Mouse (Mus musculus) neural tube, embryonic 13.5 days (tissue): ENCODE data around the gene Atg13. TPM values are rescaled to one million over a fixed set of nuclear protein-coding genes. Genes with fewer than 3 reads are reported as not detected.

ENCODE experiments used
- ATAC-seq: fragments of 200-750 bp; cut with Nextera tagmentation; 2 replicates; pipeline ENCODE4 v1.8.0; 2017; ENCODE audit warnings: low read depth, mild to moderate bottlenecking, moderate TSS enrichment, moderate library complexity
- H3K27ac ChIP-seq: fragments of 300-500 bp; sonication (generic); replicated peaks from 2 replicates; pipeline ENCODE4 v1.5.1; 2015; ENCODE audit warnings: moderate library complexity, mild to moderate bottlenecking, inconsistent platforms
- H3K27me3 ChIP-seq: fragments of 300-500 bp; sonication (generic); 2 replicates; pipeline ENCODE4 v1.6.1; 2015; ENCODE audit warnings: mild to moderate bottlenecking, inconsistent platforms
- H3K36me3 ChIP-seq: fragments of 300-500 bp; sonication (generic); 2 replicates; pipeline ENCODE4 v1.6.1; 2015; ENCODE audit warnings: mild to moderate bottlenecking, inconsistent platforms
- H3K4me1 ChIP-seq: fragments of 300-500 bp; sonication (generic); replicated peaks from 2 replicates; pipeline ENCODE4 v1.6.1; 2015; ENCODE audit warnings: inconsistent platforms
- H3K4me2 ChIP-seq: fragments of 300-500 bp; sonication (generic); 2 replicates; pipeline ENCODE4 v1.6.1; 2015; ENCODE audit warnings: inconsistent platforms, mild to moderate bottlenecking, moderate library complexity
- H3K4me3 ChIP-seq: fragments of 300-500 bp; sonication (generic); 2 replicates; pipeline ENCODE4 v1.5.1; 2015; ENCODE audit warnings: mild to moderate bottlenecking, inconsistent platforms
- H3K9ac ChIP-seq: fragments of 300-500 bp; sonication (generic); 2 replicates; pipeline ENCODE4 v1.6.1; 2015; ENCODE audit warnings: moderate library complexity, mild to moderate bottlenecking, inconsistent platforms
- H3K9me3 ChIP-seq: fragments of 300-500 bp; sonication (generic); 2 replicates; pipeline ENCODE4 v1.6.1; 2016; ENCODE audit warnings: inconsistent platforms
- WGBS: fragments of 180-500 bp; shearing (Covaris S2); methylation state at CpG from one replicate; pipeline ENCODE4 v1.1.7; 2015; 5-methylcytosine and 5-hydroxymethylcytosine counted together
- polyA plus RNA-seq: library from polyadenylated mRNA; unstranded; fragments of >200 nt; fragmentation: Nextera tagmentation; extraction: Ambion mirVana; gene quantifications from 2 replicates; pipeline ENCODE4 v1.2.1, GENCODE M21; 2015

The Atg13 gene
- polyA plus RNA-seq, 1 experiment from 2014 or later = 36.2 TPM

DNA sequence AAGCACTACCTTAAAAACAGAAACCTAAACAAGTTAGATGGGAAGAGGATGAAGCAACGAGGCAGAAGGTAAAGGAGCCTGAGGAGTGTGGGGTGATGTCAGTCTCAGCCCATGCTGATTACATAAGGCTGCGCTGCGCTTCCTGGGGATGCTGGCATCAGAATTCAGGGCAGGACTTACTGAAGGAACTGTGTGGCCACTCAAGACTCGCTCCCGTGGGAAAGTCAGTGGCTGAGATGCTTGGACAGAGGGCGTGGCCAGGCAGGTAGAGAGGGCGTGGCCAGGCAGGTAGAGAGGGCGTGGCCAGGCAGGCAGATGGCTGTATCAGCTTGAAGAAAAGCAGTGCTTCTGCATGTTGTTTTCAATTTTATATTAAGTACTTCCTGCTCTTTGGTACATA is 26.5 kb downstream of the Atg13 start:
- H3K9me3 ChIP-seq = no peaks in the 10 kb centered on the region
- no peak overlapping the region for H3K4me2 ChIP-seq
- H3K4me3 ChIP-seq = no peak overlapping the region
- no peaks in the 10 kb centered on the region for H3K4me1 ChIP-seq
- no peak overlapping the region for H3K27ac ChIP-seq
- 79% methylated on average over 8 of the region's 8 CpGs for WGBS
- H3K9ac ChIP-seq = no peak overlapping the region
- peaks cover 88% of the 10 kb centered on the region for H3K36me3 ChIP-seq
- no peak for ATAC-seq
- no peaks in the 10 kb centered on the region for H3K27me3 ChIP-seq

- 67% methylated on average over 4 of the region's 4 CpGs for WGBS
- Histone ChIP-seq H3K4me1 (no peaks in the 10 kb centered on the region), H3K9me3 (no peaks in the 10 kb centered on the region), H3K4me2 (no peak overlapping the region), H3K27me3 (no peaks in the 10 kb centered on the region), H3K9ac (no peak overlapping the region), H3K36me3 (peaks cover 89% of the 10 kb centered on the region), H3K27ac (no peak overlapping the region), H3K4me3 (no peak overlapping the region)
- ATAC-seq = no peak
Measured at GRCm38 (mm10) chr2:91682850-91683249, 27.5 kb downstream of the Atg13 start.

DNA sequence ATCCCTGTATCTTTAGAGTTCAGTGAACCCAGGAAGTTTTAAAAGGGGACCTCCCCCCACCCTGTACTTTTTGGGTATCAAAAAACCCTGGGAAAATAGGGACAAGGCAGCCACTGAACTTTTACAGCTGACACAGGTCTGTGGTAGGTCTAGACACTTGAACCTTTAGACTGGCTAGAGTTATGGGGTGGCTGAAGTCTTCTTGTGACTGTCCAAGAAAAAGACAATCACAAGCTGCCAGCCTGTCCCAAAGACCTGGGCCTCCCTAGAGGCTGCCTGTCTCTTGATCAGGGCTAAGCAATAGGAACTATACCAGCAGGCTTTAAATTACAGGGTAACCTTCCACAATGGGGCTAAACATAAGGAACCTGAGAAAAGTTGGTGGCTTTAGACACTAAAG is 33.4 kb downstream of the Atg13 start:
- no peaks in the 10 kb centered on the region for H3K9me3 ChIP-seq
- H3K4me2 ChIP-seq = no peak overlapping the region
- H3K36me3 ChIP-seq = peaks cover 98% of the 10 kb centered on the region
- no peaks in the 10 kb centered on the region for H3K4me1 ChIP-seq
- no peak overlapping the region for H3K27ac ChIP-seq
- no peak for ATAC-seq
- H3K27me3 ChIP-seq = no peaks in the 10 kb centered on the region
- no peak overlapping the region for H3K4me3 ChIP-seq
- H3K9ac ChIP-seq = no peak overlapping the region

GRCm38 (mm10) chr2:91676420-91676819 is 34.0 kb downstream of the Atg13 start:
- 80% methylated on average over 2 of the region's 2 CpGs for WGBS
- Histone ChIP-seq H3K4me1 (no peaks in the 10 kb centered on the region), H3K27ac (no peak overlapping the region), H3K27me3 (no peaks in the 10 kb centered on the region), H3K4me3 (no peak overlapping the region), H3K9me3 (no peaks in the 10 kb centered on the region), H3K4me2 (no peak overlapping the region), H3K36me3 (peaks cover 98% of the 10 kb centered on the region), H3K9ac (no peak overlapping the region)
- ATAC-seq = no peak

- 91% methylated on average over 5 of the region's 5 CpGs for WGBS
- no peak overlapping the region for H3K27ac ChIP-seq
- peaks cover 99% of the 10 kb centered on the region for H3K36me3 ChIP-seq
- no peak overlapping the region for H3K9ac ChIP-seq
- H3K4me3 ChIP-seq = no peak overlapping the region
- H3K4me1 ChIP-seq = no peaks in the 10 kb centered on the region
- no peak; the same call in 1 of the 2 replicates for ATAC-seq
- H3K9me3 ChIP-seq = no peaks in the 10 kb centered on the region
- no peaks in the 10 kb centered on the region for H3K27me3 ChIP-seq
- H3K4me2 ChIP-seq = no peak overlapping the region
Measured at GRCm38 (mm10) chr2:91674895-91675294, 35.5 kb downstream of the Atg13 start.

GRCm38 (mm10) chr2:91673587-91673986 is 36.8 kb downstream of the Atg13 start:
- H3K27ac ChIP-seq = no peak overlapping the region
- peaks cover 99% of the 10 kb centered on the region for H3K36me3 ChIP-seq
- H3K4me3 ChIP-seq = no peak overlapping the region
- no peaks in the 10 kb centered on the region for H3K27me3 ChIP-seq
- no peaks in the 10 kb centered on the region for H3K4me1 ChIP-seq
- H3K9me3 ChIP-seq = no peaks in the 10 kb centered on the region
- WGBS = 76% methylated on average over 2 of the region's 2 CpGs
- no peak overlapping the region for H3K4me2 ChIP-seq
- H3K9ac ChIP-seq = no peak overlapping the region
- no peak for ATAC-seq

DNA sequence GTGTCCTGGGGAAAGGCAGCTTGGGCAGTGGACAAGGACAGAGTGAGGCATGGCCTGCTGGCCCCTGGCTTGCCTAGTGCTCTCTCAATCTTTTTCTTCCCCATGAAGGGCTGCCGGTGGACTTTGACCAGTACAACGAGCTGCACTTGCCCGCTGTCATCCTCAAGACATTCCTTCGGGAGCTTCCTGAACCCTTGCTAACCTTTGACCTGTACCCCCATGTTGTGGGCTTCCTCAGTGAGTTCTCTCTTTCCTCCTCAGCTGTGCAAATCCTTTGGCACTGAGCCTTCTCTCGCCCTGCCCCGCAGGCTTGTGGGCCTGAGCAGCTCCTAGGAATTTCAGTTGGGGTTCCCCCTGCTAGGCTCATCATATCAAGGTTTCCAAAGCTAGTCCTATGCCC is 40.3 kb downstream of the Atg13 start:
- H3K9me3 ChIP-seq = no peaks in the 10 kb centered on the region
- no peak overlapping the region for H3K4me3 ChIP-seq
- H3K4me1 ChIP-seq = no peaks in the 10 kb centered on the region
- peaks cover 96% of the 10 kb centered on the region for H3K36me3 ChIP-seq
- no peaks in the 10 kb centered on the region for H3K27me3 ChIP-seq
- H3K9ac ChIP-seq = no peak overlapping the region
- H3K4me2 ChIP-seq = no peak overlapping the region
- no peak for ATAC-seq
- 96% methylated on average over 6 of the region's 6 CpGs for WGBS
- H3K27ac ChIP-seq = no peak overlapping the region

GRCm38 (mm10) chr2:91669326-91669725 is 41.0 kb downstream of the Atg13 start:
- Histone ChIP-seq H3K4me3 (no peak overlapping the region), H3K4me2 (no peak overlapping the region), H3K9ac (no peak overlapping the region), H3K9me3 (no peaks in the 10 kb centered on the region), H3K27me3 (no peaks in the 10 kb centered on the region), H3K36me3 (peaks cover 96% of the 10 kb centered on the region), H3K27ac (no peak overlapping the region), H3K4me1 (no peaks in the 10 kb centered on the region)
- 92% methylated on average over 8 of the region's 8 CpGs for WGBS
- no peak for ATAC-seq

GRCm38 (mm10) chr2:91667747-91668146 is 42.6 kb downstream of the Atg13 start:
- peaks cover 97% of the 10 kb centered on the region for H3K36me3 ChIP-seq
- no peaks in the 10 kb centered on the region for H3K4me1 ChIP-seq
- H3K4me3 ChIP-seq = no peak overlapping the region
- H3K27ac ChIP-seq = no peak overlapping the region
- ATAC-seq = no peak
- H3K4me2 ChIP-seq = no peak overlapping the region
- H3K9ac ChIP-seq = no peak overlapping the region
- H3K27me3 ChIP-seq = no peaks in the 10 kb centered on the region
- no peaks in the 10 kb centered on the region for H3K9me3 ChIP-seq
- WGBS = 86% methylated on average over 2 of the region's 2 CpGs

DNA sequence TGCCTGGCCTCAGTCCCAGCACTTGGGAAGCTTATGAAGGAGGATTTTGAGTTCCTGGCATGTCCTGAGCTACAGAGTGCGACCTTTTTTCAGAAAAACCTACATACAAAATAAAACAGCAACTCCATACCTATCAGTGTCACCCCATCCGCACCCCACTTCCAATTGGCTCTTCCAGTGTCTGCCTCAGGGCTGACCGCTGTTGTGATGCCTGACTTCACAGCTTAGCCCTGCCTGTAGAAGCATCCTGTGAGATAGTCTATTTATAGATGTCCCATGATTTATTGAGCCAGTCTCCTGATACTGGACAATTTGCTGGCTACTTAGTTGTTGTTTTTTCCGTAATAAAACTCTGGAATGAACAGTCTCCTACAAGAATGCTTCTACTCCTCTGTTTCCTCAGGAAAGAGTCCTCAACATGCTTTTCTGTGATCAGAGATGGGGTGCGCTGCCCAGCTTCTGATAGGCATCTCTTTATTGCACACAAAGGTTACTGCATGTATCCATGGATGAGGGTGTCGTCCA is 43.9 kb downstream of the Atg13 start:
- Histone ChIP-seq H3K4me2 (no peak overlapping the region), H3K27ac (no peak overlapping the region), H3K9ac (no peak overlapping the region), H3K9me3 (no peaks in the 10 kb centered on the region), H3K27me3 (no peaks in the 10 kb centered on the region), H3K36me3 (peaks cover 94% of the 10 kb centered on the region), H3K4me3 (no peak overlapping the region), H3K4me1 (no peaks in the 10 kb centered on the region)
- ATAC-seq = no peak
- WGBS = 96% methylated on average over 6 of the region's 6 CpGs

GRCm38 (mm10) chr2:91664780-91665179 is 45.6 kb downstream of the Atg13 start:
- ATAC-seq = no peak
- no peaks in the 10 kb centered on the region for H3K4me1 ChIP-seq
- no peak overlapping the region for H3K27ac ChIP-seq
- no peaks in the 10 kb centered on the region for H3K9me3 ChIP-seq
- H3K27me3 ChIP-seq = no peaks in the 10 kb centered on the region
- H3K36me3 ChIP-seq = peaks cover 90% of the 10 kb centered on the region
- H3K4me2 ChIP-seq = no peak overlapping the region
- H3K4me3 ChIP-seq = no peak overlapping the region
- H3K9ac ChIP-seq = no peak overlapping the region

GRCm38 (mm10) chr2:91660981-91661380 is 49.4 kb downstream of the Atg13 start:
- H3K27ac ChIP-seq = no peak overlapping the region
- H3K27me3 ChIP-seq = no peaks in the 10 kb centered on the region
- no peak overlapping the region for H3K4me3 ChIP-seq
- H3K4me2 ChIP-seq = no peak overlapping the region
- WGBS = 92% methylated on average over 6 of the region's 6 CpGs
- ATAC-seq = no peak
- H3K9ac ChIP-seq = no peak overlapping the region
- H3K9me3 ChIP-seq = no peaks in the 10 kb centered on the region
- H3K36me3 ChIP-seq = peaks cover 90% of the 10 kb centered on the region
- H3K4me1 ChIP-seq = no peaks in the 10 kb centered on the region

GRCm38 (mm10) chr2:91659657-91660056 is 50.7 kb downstream of the Atg13 start:
- no peak overlapping the region for H3K27ac ChIP-seq
- H3K9ac ChIP-seq = no peak overlapping the region
- 95% methylated on average over 8 of the region's 8 CpGs for WGBS
- no peaks in the 10 kb centered on the region for H3K4me1 ChIP-seq
- no peaks in the 10 kb centered on the region for H3K9me3 ChIP-seq
- H3K4me3 ChIP-seq = no peak overlapping the region
- H3K4me2 ChIP-seq = no peak overlapping the region
- H3K36me3 ChIP-seq = peaks cover 93% of the 10 kb centered on the region
- H3K27me3 ChIP-seq = no peaks in the 10 kb centered on the region
- no peak for ATAC-seq
